Mouse (Mus musculus): ENCODE measurements around the gene Aqp9. TPM values are rescaled to one million over a fixed set of nuclear protein-coding genes. Genes with fewer than 3 reads are reported as not detected.

Aqp9 gene
- polyA plus RNA-seq, 1 experiment from 2014 or later = 0.36 TPM

DNA sequence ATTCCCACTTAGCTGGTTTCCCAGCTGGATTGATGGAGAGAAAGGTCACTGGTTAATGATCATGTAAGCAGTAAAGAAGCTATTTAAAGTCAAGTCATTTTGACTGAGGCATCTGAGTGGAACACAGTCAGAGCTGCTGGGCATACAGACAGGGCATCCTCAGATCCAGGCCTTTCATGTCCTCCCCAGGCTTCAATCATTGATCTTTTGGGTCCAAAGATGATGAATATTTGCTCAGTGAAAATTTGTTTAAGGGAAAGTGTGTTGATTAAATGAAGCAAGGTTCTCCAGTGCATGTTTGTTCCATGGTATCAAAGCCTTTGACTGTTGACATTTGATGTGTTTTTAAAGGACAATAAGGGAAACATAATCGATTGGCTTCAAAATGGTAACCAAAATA lies 7.2 kb upstream of the Aqp9 start:
- no peaks in the 10 kb centered on the region for H3K4me1 ChIP-seq (ENCODE audit: control insufficient read depth, insufficient read depth, low read length)
- ATAC-seq (replicated peaks; ENCODE audit: insufficient number of reproducible peaks, low FRiP score, low TSS enrichment) = no peak
- H3K36me3 ChIP-seq (ENCODE audit: control insufficient read depth, insufficient read depth, low read length) = no peaks in the 10 kb centered on the region
- no peak overlapping the region for H3K4me3 ChIP-seq (ENCODE audit: low read depth, low read length)
- WGBS (ENCODE audit: insufficient replicate concordance) = 80% methylated on average over 1 of the region's 1 CpGs
- no peak overlapping the region for H3K4me2 ChIP-seq
- no peaks in the 10 kb centered on the region for H3K9me3 ChIP-seq (replicated peaks; ENCODE audit: control insufficient read depth, low read length)
- no peaks in the 10 kb centered on the region for H3K27me3 ChIP-seq (ENCODE audit: control insufficient read depth, insufficient read depth, low read length)
- no peak overlapping the region for H3K9ac ChIP-seq (ENCODE audit: low read depth, low read length)
- no peak overlapping the region for H3K27ac ChIP-seq (ENCODE audit: low read depth, low read length)

- no peaks in the 10 kb centered on the region for H3K27me3 ChIP-seq (ENCODE audit: control insufficient read depth, insufficient read depth, low read length)
- 73% methylated on average over 5 of the region's 5 CpGs for WGBS (ENCODE audit: insufficient replicate concordance)
- H3K4me1 ChIP-seq (ENCODE audit: control insufficient read depth, insufficient read depth, low read length) = no peaks in the 10 kb centered on the region
These were observed 6.0 kb upstream of the Aqp9 start for GRCm38 (mm10) chr9:71174316-71174975.

DNA sequence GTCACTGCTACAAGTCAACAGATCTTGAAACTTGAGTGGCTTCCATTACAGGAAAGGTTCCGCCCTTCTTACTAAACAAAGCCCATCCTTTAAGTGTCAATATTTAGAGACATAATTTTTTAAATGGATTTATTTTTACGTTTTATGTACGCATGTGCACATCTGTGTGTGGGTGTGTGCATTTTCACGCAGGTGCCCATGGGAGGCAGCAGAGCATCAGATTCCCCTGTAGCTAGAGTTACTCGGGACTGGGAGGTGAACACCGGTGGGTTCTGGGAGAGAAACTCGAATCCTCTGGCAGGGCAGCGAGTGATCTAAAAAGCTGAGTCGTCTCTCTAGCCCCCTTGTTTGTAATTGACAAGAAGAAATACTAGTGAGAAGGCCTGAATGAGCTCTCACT lies 5.1 kb upstream of the Aqp9 start:
- ATAC-seq (replicated peaks; ENCODE audit: insufficient number of reproducible peaks, low FRiP score, low TSS enrichment) = no peak
- no peak overlapping the region for H3K4me2 ChIP-seq
- H3K36me3 ChIP-seq (ENCODE audit: control insufficient read depth, insufficient read depth, low read length) = no peaks in the 10 kb centered on the region
- H3K4me1 ChIP-seq (ENCODE audit: control insufficient read depth, insufficient read depth, low read length) = no peaks in the 10 kb centered on the region
- 56% methylated on average over 9 of the region's 9 CpGs for WGBS (ENCODE audit: insufficient replicate concordance)
- H3K27ac ChIP-seq (ENCODE audit: low read depth, low read length) = no peak overlapping the region
- H3K4me3 ChIP-seq (ENCODE audit: low read depth, low read length) = no peak overlapping the region
- H3K27me3 ChIP-seq (ENCODE audit: control insufficient read depth, insufficient read depth, low read length) = no peaks in the 10 kb centered on the region
- no peak overlapping the region for H3K9ac ChIP-seq (ENCODE audit: low read depth, low read length)
- H3K9me3 ChIP-seq (replicated peaks; ENCODE audit: control insufficient read depth, low read length) = no peaks in the 10 kb centered on the region

More at GRCm38 (mm10) chr9:71174316-71174975, 6.0 kb upstream of the Aqp9 start:
- Histone ChIP-seq H3K27ac (ENCODE audit: low read depth, low read length) (no peak overlapping the region), H3K9ac (ENCODE audit: low read depth, low read length) (no peak overlapping the region), H3K4me3 (ENCODE audit: low read depth, low read length) (no peak overlapping the region), H3K9me3 (replicated peaks; ENCODE audit: control insufficient read depth, low read length) (no peaks in the 10 kb centered on the region), H3K36me3 (ENCODE audit: control insufficient read depth, insufficient read depth, low read length) (no peaks in the 10 kb centered on the region), H3K4me2 (no peak overlapping the region)
- ATAC-seq (replicated peaks; ENCODE audit: insufficient number of reproducible peaks, low FRiP score, low TSS enrichment) = no peak

DNA sequence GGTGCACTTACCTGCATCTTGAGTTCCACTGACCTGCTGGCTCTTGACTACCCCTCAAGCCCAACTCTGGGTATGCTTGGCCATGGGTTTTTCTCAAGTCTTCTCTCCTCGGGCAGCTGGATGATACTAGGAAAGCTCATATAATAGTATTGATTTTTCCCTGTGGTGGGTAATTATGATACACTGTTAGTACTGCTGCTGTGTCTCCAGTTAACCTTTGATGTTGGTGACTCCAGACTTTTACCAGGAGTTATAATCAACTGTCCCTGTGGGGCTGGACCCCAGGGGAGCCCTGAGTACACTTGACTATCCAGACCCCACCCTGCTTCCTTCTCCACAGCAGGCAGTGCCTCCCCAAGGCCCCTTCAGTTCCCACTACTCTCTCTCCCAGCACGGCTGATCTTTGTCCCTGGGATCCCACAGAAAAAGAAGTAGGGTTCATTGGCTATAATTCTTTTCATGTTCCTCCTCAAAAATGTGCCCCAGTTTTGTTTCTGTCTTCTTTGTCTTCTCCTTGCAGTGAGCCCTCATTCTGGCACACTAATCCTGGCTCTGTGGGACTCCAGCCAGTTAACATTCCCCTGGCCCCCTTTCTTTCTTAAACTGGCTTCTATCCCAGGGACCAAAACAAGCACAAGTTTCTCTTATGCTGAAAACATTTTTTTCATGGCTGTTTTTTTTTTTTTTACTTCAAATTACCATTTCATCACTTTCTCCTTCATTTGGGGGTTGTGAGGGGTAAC lies 838 bp downstream of the Aqp9 start:
- no peak overlapping the region for H3K27ac ChIP-seq (ENCODE audit: low read depth, low read length)

DNA sequence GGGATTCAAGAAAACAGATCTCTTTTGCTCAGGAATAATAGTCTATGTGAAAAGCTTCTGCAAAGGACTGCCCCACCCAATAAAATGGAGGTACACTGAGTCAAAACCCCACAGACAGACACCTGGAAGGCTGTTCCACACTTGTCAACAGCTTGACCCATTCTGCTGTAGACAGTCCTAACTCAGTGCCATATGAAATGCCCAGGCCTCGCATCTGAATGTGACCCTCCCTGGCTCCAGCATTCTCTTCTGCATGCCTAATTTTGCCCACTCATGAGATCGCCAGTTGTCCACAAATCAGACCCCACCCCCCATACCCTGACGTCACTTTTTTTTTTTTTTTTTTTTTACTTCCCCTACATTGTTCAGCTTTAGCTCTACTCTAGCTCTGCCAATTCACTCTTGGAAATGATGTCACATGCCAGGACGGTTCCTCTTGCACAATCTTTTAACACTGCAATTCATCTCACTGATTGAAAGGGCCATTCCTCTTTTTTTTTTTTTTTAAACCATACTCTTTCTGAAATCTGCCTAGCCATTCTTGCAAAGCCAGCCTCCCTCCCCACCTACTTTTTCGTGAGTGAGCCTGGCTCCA lies 1.5 kb downstream of the Aqp9 start:
- ATAC-seq (replicated peaks; ENCODE audit: insufficient number of reproducible peaks, low FRiP score, low TSS enrichment) = no peak
- Histone ChIP-seq H3K27ac (ENCODE audit: low read depth, low read length) (no peak overlapping the region), H3K36me3 (ENCODE audit: control insufficient read depth, insufficient read depth, low read length) (no peaks in the 10 kb centered on the region), H3K9me3 (replicated peaks; ENCODE audit: control insufficient read depth, low read length) (no peaks in the 10 kb centered on the region), H3K4me2 (no peak overlapping the region), H3K4me1 (ENCODE audit: control insufficient read depth, insufficient read depth, low read length) (no peaks in the 10 kb centered on the region), H3K27me3 (ENCODE audit: control insufficient read depth, insufficient read depth, low read length) (no peaks in the 10 kb centered on the region), H3K9ac (ENCODE audit: low read depth, low read length) (no peak overlapping the region), H3K4me3 (ENCODE audit: low read depth, low read length) (no peak overlapping the region)
- WGBS (ENCODE audit: insufficient replicate concordance) = 66% methylated on average over 5 of the region's 5 CpGs

More for the DNA sequence above, 838 bp downstream of the Aqp9 start:
- Histone ChIP-seq H3K36me3 (ENCODE audit: control insufficient read depth, insufficient read depth, low read length) (no peaks in the 10 kb centered on the region), H3K9me3 (replicated peaks; ENCODE audit: control insufficient read depth, low read length) (no peaks in the 10 kb centered on the region), H3K4me3 (ENCODE audit: low read depth, low read length) (no peak overlapping the region), H3K4me2 (no peak overlapping the region), H3K4me1 (ENCODE audit: control insufficient read depth, insufficient read depth, low read length) (no peaks in the 10 kb centered on the region), H3K27me3 (ENCODE audit: control insufficient read depth, insufficient read depth, low read length) (no peaks in the 10 kb centered on the region), H3K9ac (ENCODE audit: low read depth, low read length) (no peak overlapping the region)
- ATAC-seq (replicated peaks; ENCODE audit: insufficient number of reproducible peaks, low FRiP score, low TSS enrichment) = no peak
- 39% methylated on average over 2 of the region's 2 CpGs for WGBS (ENCODE audit: insufficient replicate concordance)

- H3K9me3 ChIP-seq (replicated peaks; ENCODE audit: control insufficient read depth, low read length) = no peaks in the 10 kb centered on the region
- ATAC-seq (replicated peaks; ENCODE audit: insufficient number of reproducible peaks, low FRiP score, low TSS enrichment) = peak; percentile 52; the same call in 1 of the 2 replicates
These were observed 2.3 kb downstream of the Aqp9 start for GRCm38 (mm10) chr9:71166019-71166705.

DNA sequence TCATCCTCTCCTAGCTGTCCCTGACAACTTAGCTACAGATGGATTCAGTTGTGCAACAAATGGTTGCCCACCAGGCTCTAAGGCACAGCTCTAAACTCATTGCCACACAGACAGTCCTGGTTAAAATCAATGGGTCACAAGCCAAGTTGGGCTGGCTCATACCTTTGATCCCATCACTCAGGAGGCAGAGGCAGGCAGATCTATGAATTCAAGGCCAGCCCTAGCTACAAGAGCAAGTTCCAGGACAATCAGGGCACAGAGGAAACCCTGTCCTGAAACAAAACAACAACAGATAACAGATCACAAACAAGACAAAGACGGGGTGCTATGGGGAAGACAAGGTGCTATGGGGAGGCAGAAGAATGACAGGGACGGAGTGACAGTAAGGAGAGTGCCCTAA lies 3.0 kb downstream of the Aqp9 start:
- Histone ChIP-seq H3K27ac (ENCODE audit: low read depth, low read length) (no peak overlapping the region), H3K36me3 (ENCODE audit: control insufficient read depth, insufficient read depth, low read length) (no peaks in the 10 kb centered on the region), H3K4me2 (no peak overlapping the region), H3K27me3 (ENCODE audit: control insufficient read depth, insufficient read depth, low read length) (no peaks in the 10 kb centered on the region), H3K9me3 (replicated peaks; ENCODE audit: control insufficient read depth, low read length) (no peaks in the 10 kb centered on the region), H3K4me1 (ENCODE audit: control insufficient read depth, insufficient read depth, low read length) (no peaks in the 10 kb centered on the region), H3K9ac (ENCODE audit: low read depth, low read length) (no peak overlapping the region), H3K4me3 (ENCODE audit: low read depth, low read length) (no peak overlapping the region)
- ATAC-seq (replicated peaks; ENCODE audit: insufficient number of reproducible peaks, low FRiP score, low TSS enrichment) = no peak
- 67% methylated on average over 2 of the region's 2 CpGs for WGBS (ENCODE audit: insufficient replicate concordance)

More at GRCm38 (mm10) chr9:71166019-71166705, 2.3 kb downstream of the Aqp9 start:
- Histone ChIP-seq H3K36me3 (ENCODE audit: control insufficient read depth, insufficient read depth, low read length) (no peaks in the 10 kb centered on the region), H3K27me3 (ENCODE audit: control insufficient read depth, insufficient read depth, low read length) (no peaks in the 10 kb centered on the region), H3K4me3 (ENCODE audit: low read depth, low read length) (no peak overlapping the region), H3K4me2 (no peak overlapping the region), H3K4me1 (ENCODE audit: control insufficient read depth, insufficient read depth, low read length) (no peaks in the 10 kb centered on the region), H3K27ac (ENCODE audit: low read depth, low read length) (no peak overlapping the region), H3K9ac (ENCODE audit: low read depth, low read length) (no peak overlapping the region)
- 80% methylated on average over 5 of the region's 5 CpGs for WGBS (ENCODE audit: insufficient replicate concordance)

DNA sequence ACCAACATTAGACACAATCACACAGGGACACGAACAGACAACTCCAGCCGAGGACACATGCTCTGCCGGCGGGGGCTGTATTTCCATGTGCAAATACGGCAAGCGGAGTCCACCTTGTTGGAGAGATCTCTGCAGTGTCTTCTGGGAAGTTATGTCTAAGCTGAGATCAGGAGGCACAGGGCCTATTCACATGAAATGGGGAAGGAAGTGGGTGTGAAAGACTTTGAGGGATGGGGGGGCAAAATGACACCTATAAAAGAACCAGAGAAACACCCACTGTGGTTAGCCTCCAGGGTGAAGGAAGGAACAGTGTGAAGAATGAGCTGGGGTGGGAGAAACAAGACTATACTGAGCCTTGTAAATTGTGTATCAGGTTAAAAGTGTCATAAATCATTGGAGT lies 3.4 kb downstream of the Aqp9 start:
- Histone ChIP-seq H3K9ac (ENCODE audit: low read depth, low read length) (no peak overlapping the region), H3K4me3 (ENCODE audit: low read depth, low read length) (no peak overlapping the region), H3K4me1 (ENCODE audit: control insufficient read depth, insufficient read depth, low read length) (no peaks in the 10 kb centered on the region), H3K4me2 (no peak overlapping the region), H3K36me3 (ENCODE audit: control insufficient read depth, insufficient read depth, low read length) (no peaks in the 10 kb centered on the region), H3K27ac (ENCODE audit: low read depth, low read length) (no peak overlapping the region), H3K9me3 (replicated peaks; ENCODE audit: control insufficient read depth, low read length) (no peaks in the 10 kb centered on the region), H3K27me3 (ENCODE audit: control insufficient read depth, insufficient read depth, low read length) (no peaks in the 10 kb centered on the region)
- ATAC-seq (replicated peaks; ENCODE audit: insufficient number of reproducible peaks, low FRiP score, low TSS enrichment) = no peak
- 81% methylated on average over 6 of the region's 6 CpGs for WGBS (ENCODE audit: insufficient replicate concordance)

All from heart, embryonic 11.5 days (tissue).